Mouse (Mus musculus): ENCODE results near the gene Ccnl2. TPM values are rescaled to one million over a fixed set of nuclear protein-coding genes. Genes with fewer than 3 reads are reported as not detected.

Ccnl2 gene
- total and polyA plus RNA-seq, 3 experiments: 46.1 to 103 (median 48.6) TPM

GRCm38 (mm10) chr4:155833836-155834235 is 21.5 kb downstream of the Ccnl2 start (continued):
- no peak for TF ChIP-seq CHD1 (IDR thresholded peaks at IDR 0.05; ENCODE audit: low read depth, low read length)

- DNase-seq (ENCODE audit: low read depth, low spot score): no peak
- no peaks in the 10 kb centered on the region for H3K27me3 ChIP-seq (ENCODE audit: control insufficient read depth in 1 of 2, insufficient read depth in 2 of 2, low read length in 2 of 2)
- no peaks in the 10 kb centered on the region for H3K9me3 ChIP-seq (replicated peaks; ENCODE audit: insufficient read depth, low read length)
- H3K4me1 ChIP-seq (ENCODE audit: control insufficient read depth in 1 of 2, insufficient read depth in 2 of 2, low read length in 2 of 2): peaks cover 0 to 5% of the 10 kb centered on the region in 2 experiments; a peak in 1 of 4 replicates
- TF ChIP-seq GATA1 (IDR thresholded peaks at IDR 0.05; ENCODE audit: low read depth, low read length) (no peak), POLR2A (IDR thresholded peaks at IDR 0.05; ENCODE audit: control insufficient read depth in 1 of 2, insufficient read depth in 1 of 2, low read depth in 1 of 2, low read length in 2 of 2, poor library complexity in 1 of 2) (no peak)
- no peak overlapping the region for H3K9ac ChIP-seq (ENCODE audit: control insufficient read depth, low read depth, low read length, poor library complexity, severe bottlenecking)
- H3K79me2 ChIP-seq (ENCODE audit: control insufficient read depth, insufficient read depth, low read length, poor library complexity): peaks cover 7% of the 10 kb centered on the region
- H3K27ac ChIP-seq (ENCODE audit: control insufficient read depth, low read depth, low read length): no peak overlapping the region
- H3K36me3 ChIP-seq (ENCODE audit: control insufficient read depth in 1 of 2, insufficient read depth in 2 of 2, low read length in 2 of 2): peaks cover 0 to 2% of the 10 kb centered on the region in 2 experiments; a peak in 2 of 4 replicates
- no peak overlapping the region for H3K4me3 ChIP-seq (ENCODE audit: control insufficient read depth in 1 of 2, insufficient read depth in 1 of 2, low read depth in 2 of 2, low read length in 2 of 2)
Observed at GRCm38 (mm10) chr4:155837404-155838010, 25.2 kb downstream of the Ccnl2 start.

GRCm38 (mm10) chr4:155838187-155839153 is 26.2 kb downstream of the Ccnl2 start:
- no peak overlapping the region for H3K4me3 ChIP-seq (ENCODE audit: control insufficient read depth in 1 of 2, insufficient read depth in 1 of 2, low read depth in 2 of 2, low read length in 2 of 2)
- H3K4me1 ChIP-seq (ENCODE audit: control insufficient read depth in 1 of 2, insufficient read depth in 2 of 2, low read length in 2 of 2): 0 out of 4 replicates have a peak, but pooled peaks cover 0 to 3% of the 10 kb centered on the region in 2 experiments
- H3K9ac ChIP-seq (ENCODE audit: control insufficient read depth, low read depth, low read length, poor library complexity, severe bottlenecking): no peak overlapping the region
- H3K79me2 ChIP-seq (ENCODE audit: control insufficient read depth, insufficient read depth, low read length, poor library complexity): peaks cover 3% of the 10 kb centered on the region
- TF ChIP-seq ZNF384 (IDR thresholded peaks at IDR 0.05; ENCODE audit: low read depth, low read length) (no peak), JUND (IDR thresholded peaks at IDR 0.05; ENCODE audit: low read depth, low read length) (no peak), SMC3 (IDR thresholded peaks at IDR 0.05; ENCODE audit: low read depth, low read length) (no peak), E2F4 (IDR thresholded peaks at IDR 0.05; ENCODE audit: borderline replicate concordance, low read depth, low read length) (no peak), HCFC1 (IDR thresholded peaks at IDR 0.05; ENCODE audit: low read depth, low read length) (no peak), SIN3A (IDR thresholded peaks at IDR 0.05; ENCODE audit: low read length) (no peak), ZC3H11A (IDR thresholded peaks at IDR 0.05; ENCODE audit: low read depth, low read length) (no peak), MYC (IDR thresholded peaks at IDR 0.05; ENCODE audit: low read depth, low read length) (no peak), MAX (IDR thresholded peaks at IDR 0.05; ENCODE audit: low read length) (no peak), ZKSCAN1 (IDR thresholded peaks at IDR 0.05; ENCODE audit: low read depth, low read length) (no peak), TCF12 (IDR thresholded peaks at IDR 0.05; ENCODE audit: low read depth, low read length) (no peak)
- no peaks in the 10 kb centered on the region for H3K27me3 ChIP-seq (ENCODE audit: control insufficient read depth in 1 of 2, insufficient read depth in 2 of 2, low read length in 2 of 2)
- H3K36me3 ChIP-seq (ENCODE audit: control insufficient read depth in 1 of 2, insufficient read depth in 2 of 2, low read length in 2 of 2): no peaks in the 10 kb centered on the region; a peak in 1 of 4 replicates
- H3K27ac ChIP-seq (ENCODE audit: control insufficient read depth, low read depth, low read length): no peak overlapping the region
- DNase-seq (ENCODE audit: low read depth, low spot score): no peak
- no peaks in the 10 kb centered on the region for H3K9me3 ChIP-seq (replicated peaks; ENCODE audit: insufficient read depth, low read length)

All from MEL (cell line).